Mouse (Mus musculus) hindbrain, embryonic 11.5 days (tissue): ENCODE data around the gene Atp6v1e1. TPM values are rescaled to one million over a fixed set of nuclear protein-coding genes. Genes with fewer than 3 reads are reported as not detected.
"Not testable (repeated sequence)": the region's sequence is repeated elsewhere in the genome, so short reads cannot be mapped to it uniquely, and the experiment has no call there.

Experiments
- ATAC-seq: fragments of 200-750 bp; cut with Nextera tagmentation; 2 replicates; pipeline ENCODE4 v1.8.0; 2017; ENCODE audit warnings: mild to moderate bottlenecking, moderate TSS enrichment, moderate library complexity; ENCODE audit not compliant: low FRiP score
- DNase-seq: peaks from one replicate; pipeline ENCODE4 v3.0.0-alpha.2; 2015; ENCODE audit warnings: low spot score
- H3K27ac ChIP-seq: fragments of 300-500 bp; sonication (generic); 2 replicates; pipeline ENCODE4 v1.5.1; 2014; ENCODE audit warnings: mild to moderate bottlenecking, low read depth, low read length
- H3K27me3 ChIP-seq: fragments of 300-500 bp; sonication (generic); 2 replicates; pipeline ENCODE4 v1.6.1; 2014; ENCODE audit warnings: mild to moderate bottlenecking, low read length, moderate library complexity, mixed read lengths; ENCODE audit not compliant: control insufficient read depth, insufficient read depth
- H3K36me3 ChIP-seq: fragments of 300-500 bp; sonication (generic); 2 replicates; pipeline ENCODE4 v1.6.1; 2014; ENCODE audit warnings: mild to moderate bottlenecking, low read length, moderate library complexity, mixed read lengths; ENCODE audit not compliant: control insufficient read depth, insufficient read depth
- H3K4me1 ChIP-seq: fragments of 300-500 bp; sonication (generic); replicated peaks from 2 replicates; pipeline ENCODE4 v1.6.1; 2014; ENCODE audit warnings: low read length, mixed read lengths; ENCODE audit not compliant: control insufficient read depth, insufficient read depth
- H3K4me2 ChIP-seq: fragments of 300-500 bp; sonication (generic); replicated peaks from 2 replicates; pipeline ENCODE4 v1.6.1; 2014; ENCODE audit warnings: mild to moderate bottlenecking, low read depth, low read length
- H3K4me3 ChIP-seq: fragments of 300-500 bp; sonication (generic); 2 replicates; pipeline ENCODE4 v1.5.1; 2014; ENCODE audit warnings: low read depth, low read length
- H3K9ac ChIP-seq: fragments of 300-500 bp; sonication (generic); 2 replicates; pipeline ENCODE4 v1.6.1; 2014; ENCODE audit warnings: low read depth, low read length
- H3K9me3 ChIP-seq: fragments of 300-500 bp; sonication (generic); 2 replicates; pipeline ENCODE4 v1.6.1; 2016; ENCODE audit warnings: low read length; ENCODE audit not compliant: control insufficient read depth
- WGBS: fragments of 180-500 bp; shearing (Covaris S2); extraction: QIAGEN DNeasy Blood & Tissue Kit; methylation state at CpG from one replicate; pipeline ENCODE4 v1.1.7; 2014; 5-methylcytosine and 5-hydroxymethylcytosine counted together
- polyA plus RNA-seq: library from polyadenylated mRNA; unstranded; fragments of >200 nt; fragmentation: Nextera tagmentation; extraction: Ambion mirVana; gene quantifications from 2 replicates; pipeline ENCODE4 v1.2.1, GENCODE M21; 2014

The Atp6v1e1 gene
- polyA plus RNA-seq, 1 experiment from 2014 or later = 183 TPM

DNA sequence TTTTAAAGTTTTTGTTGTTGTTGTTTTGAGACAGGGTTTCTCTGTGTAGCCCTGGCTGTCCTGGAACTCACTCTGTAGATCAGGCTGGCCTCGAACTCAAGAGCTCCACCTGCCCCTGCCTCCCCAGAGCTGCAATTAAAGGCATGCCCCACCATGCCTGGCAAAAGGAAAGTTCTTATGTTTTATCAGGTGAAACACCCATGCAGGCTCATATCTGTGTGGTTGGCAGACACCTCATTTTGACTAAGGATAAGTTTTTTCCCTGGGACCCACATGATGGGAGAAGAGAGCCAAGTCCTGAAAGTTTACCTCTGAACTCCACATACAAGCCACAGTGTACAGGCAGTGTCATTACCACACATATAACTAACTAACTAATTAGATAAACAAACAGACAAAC, 7.5 kb upstream of the Atp6v1e1 start:
- DNase-seq (no peak), ATAC-seq (no peak)
- WGBS = 65% methylated on average over 1 of the region's 1 CpGs
- Histone ChIP-seq H3K27ac (no peak overlapping the region), H3K4me1 (no peaks in the 10 kb centered on the region), H3K9ac (no peak overlapping the region), H3K9me3 (no peaks in the 10 kb centered on the region), H3K4me2 (no peak overlapping the region), H3K4me3 (no peak overlapping the region), H3K27me3 (no peaks in the 10 kb centered on the region), H3K36me3 (no peaks in the 10 kb centered on the region)

- no peak for DNase-seq
- no peak overlapping the region for H3K27ac ChIP-seq
- H3K9me3 ChIP-seq = no peaks in the 10 kb centered on the region
- no peak overlapping the region for H3K4me2 ChIP-seq
- peak; percentile 47; the same call in 1 of the 2 replicates for ATAC-seq
- no peaks in the 10 kb centered on the region for H3K27me3 ChIP-seq
- H3K9ac ChIP-seq = no peak overlapping the region
- peak overlapping the region; percentile 86 for H3K4me3 ChIP-seq
- H3K36me3 ChIP-seq = peaks cover 6% of the 10 kb centered on the region
- no peaks in the 10 kb centered on the region; the same call in 1 of the 2 replicates for H3K4me1 ChIP-seq
- 76% methylated on average over 10 of the region's 10 CpGs for WGBS
Measured at GRCm38 (mm10) chr6:120822937-120823614, 483 bp upstream of the Atp6v1e1 start.

DNA sequence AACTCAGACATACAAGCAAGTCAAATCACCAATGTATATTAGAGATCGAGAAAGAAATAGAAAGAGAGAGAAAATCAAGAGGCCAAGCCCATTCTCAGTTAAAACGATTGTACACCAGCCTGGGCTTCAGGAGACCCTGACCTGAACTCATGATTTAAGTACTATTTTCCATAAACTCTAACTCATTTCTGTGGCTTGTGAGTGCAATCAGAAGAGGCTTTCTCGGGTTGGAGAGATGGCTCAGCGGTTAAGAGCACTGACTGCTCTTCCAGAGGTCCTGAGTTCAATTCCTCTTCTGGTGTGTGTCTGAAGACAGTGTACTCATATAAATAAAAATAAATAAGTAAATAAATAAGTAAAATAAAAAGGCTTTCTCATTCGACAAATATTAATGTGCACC, 878 bp downstream of the Atp6v1e1 start:
- Histone ChIP-seq H3K4me2 (peak overlapping the region; percentile 55), H3K4me3 (peak overlapping the region; percentile 86), H3K4me1 (no peaks in the 10 kb centered on the region; the same call in 1 of the 2 replicates), H3K36me3 (peaks cover 15% of the 10 kb centered on the region), H3K9ac (peak overlapping the region; percentile 79; the same call in 1 of the 2 replicates), H3K27ac (no peak overlapping the region), H3K9me3 (no peaks in the 10 kb centered on the region), H3K27me3 (no peaks in the 10 kb centered on the region)
- no peak for DNase-seq
- WGBS = 58% methylated on average over 5 of the region's 5 CpGs
- ATAC-seq = no peak

DNA sequence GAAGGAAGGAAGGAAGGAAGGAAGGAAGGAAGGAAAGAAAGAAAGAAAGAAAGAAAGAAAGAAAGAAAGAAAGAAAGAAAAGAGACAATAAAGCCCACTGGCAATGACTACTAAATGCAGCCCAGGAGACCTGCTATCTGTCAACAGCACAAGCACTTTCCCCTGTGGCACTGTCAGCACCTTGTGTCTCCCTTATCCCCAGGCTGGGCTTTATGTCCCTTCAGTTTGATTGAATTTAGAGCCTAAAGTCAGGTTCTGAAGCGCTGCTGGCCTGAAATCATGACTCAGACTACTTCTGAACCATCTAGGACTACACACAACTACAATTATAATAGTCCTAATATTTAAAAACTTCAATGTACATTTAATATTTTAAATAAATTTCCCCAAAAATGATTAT, 1.7 kb downstream of the Atp6v1e1 start:
- no peak overlapping the region for H3K4me2 ChIP-seq

GRCm38 (mm10) chr6:120820144-120820543, 2.4 kb downstream of the Atp6v1e1 start:
- H3K27ac ChIP-seq = no peak overlapping the region
- no peak for ATAC-seq
- no peak overlapping the region for H3K9ac ChIP-seq
- no peaks in the 10 kb centered on the region for H3K27me3 ChIP-seq
- H3K9me3 ChIP-seq = no peaks in the 10 kb centered on the region
- no peak for DNase-seq
- H3K4me3 ChIP-seq = no peak overlapping the region
- no peak overlapping the region for H3K4me2 ChIP-seq
- 97% methylated on average over 5 of the region's 5 CpGs for WGBS
- peaks cover 15% of the 10 kb centered on the region for H3K36me3 ChIP-seq
- no peaks in the 10 kb centered on the region; the same call in 1 of the 2 replicates for H3K4me1 ChIP-seq

More for the DNA sequence above, 1.7 kb downstream of the Atp6v1e1 start:
- Histone ChIP-seq H3K4me3 (no peak overlapping the region), H3K27me3 (no peaks in the 10 kb centered on the region), H3K27ac (no peak overlapping the region), H3K9me3 (no peaks in the 10 kb centered on the region), H3K9ac (no peak overlapping the region), H3K36me3 (peaks cover 15% of the 10 kb centered on the region), H3K4me1 (no peaks in the 10 kb centered on the region; the same call in 1 of the 2 replicates)
- ATAC-seq (no peak), DNase-seq (no peak)
- WGBS = 94% methylated on average over 1 of the region's 1 CpGs

DNA sequence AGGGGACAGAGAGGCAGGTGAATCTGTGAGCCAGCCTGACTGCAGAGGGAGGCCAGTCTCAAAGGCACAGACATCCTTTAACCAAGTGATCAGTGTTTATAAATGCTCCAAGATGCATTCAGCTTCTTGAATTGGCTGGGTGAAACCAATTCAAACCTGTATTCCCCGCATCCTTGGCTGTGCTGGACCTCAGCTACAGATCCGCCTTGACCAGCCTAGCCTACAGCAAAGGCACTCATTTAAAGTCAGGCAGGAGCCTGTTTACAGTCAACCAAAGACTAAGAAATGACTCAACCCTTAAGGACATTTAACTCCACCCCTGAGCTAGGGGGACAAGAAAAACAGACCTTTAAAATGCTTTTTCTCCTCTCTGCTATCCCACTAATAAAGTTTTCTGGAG, 3.3 kb downstream of the Atp6v1e1 start:
- no peak for ATAC-seq
- 97% methylated on average over 2 of the region's 2 CpGs for WGBS

DNA sequence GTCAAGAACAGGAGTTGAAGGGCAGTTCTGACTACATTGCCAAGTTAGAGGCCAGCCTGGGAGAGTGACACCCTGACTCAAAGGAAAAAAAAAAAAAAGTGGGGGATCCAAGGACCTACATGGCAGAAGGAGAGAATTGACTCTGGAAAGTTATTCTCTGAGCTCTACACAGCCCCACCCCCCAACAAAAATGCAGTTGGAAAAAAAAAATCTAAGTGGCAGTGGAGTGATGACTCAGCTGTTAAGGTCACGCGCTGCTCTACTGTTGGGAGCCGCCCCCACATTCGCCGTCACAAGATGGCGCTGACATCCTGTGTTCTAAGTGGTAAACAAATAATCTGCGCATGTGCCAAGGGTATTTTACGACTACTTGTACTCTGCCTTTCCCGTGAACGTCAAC, 10.6 kb downstream of the Atp6v1e1 start:
- not testable (repeated sequence) for H3K27ac ChIP-seq, H3K27me3 ChIP-seq, H3K4me2 ChIP-seq, ATAC-seq, H3K9ac ChIP-seq, H3K36me3 ChIP-seq, DNase-seq, H3K4me3 ChIP-seq, H3K9me3 ChIP-seq, H3K4me1 ChIP-seq
- 98% methylated on average over 6 of the region's 10 CpGs for WGBS

More for the DNA sequence above, 3.3 kb downstream of the Atp6v1e1 start:
- Histone ChIP-seq H3K36me3 (peaks cover 15% of the 10 kb centered on the region), H3K4me1 (no peaks in the 10 kb centered on the region; the same call in 1 of the 2 replicates), H3K9ac (no peak overlapping the region), H3K4me2 (no peak overlapping the region), H3K9me3 (no peaks in the 10 kb centered on the region), H3K27ac (no peak overlapping the region), H3K4me3 (no peak overlapping the region), H3K27me3 (no peaks in the 10 kb centered on the region)
- no peak for DNase-seq

- 94% methylated on average over 4 of the region's 4 CpGs for WGBS
- no peak for ATAC-seq
- Histone ChIP-seq H3K9me3 (no peaks in the 10 kb centered on the region), H3K4me2 (no peak overlapping the region), H3K9ac (no peak overlapping the region), H3K27me3 (no peaks in the 10 kb centered on the region), H3K27ac (no peak overlapping the region), H3K4me1 (no peaks in the 10 kb centered on the region), H3K4me3 (no peak overlapping the region), H3K36me3 (peaks cover 15% of the 10 kb centered on the region; the same call in 1 of the 2 replicates)
- DNase-seq = no peak
Measured at GRCm38 (mm10) chr6:120807738-120808081, 14.9 kb downstream of the Atp6v1e1 start.
